Mouse (Mus musculus) megakaryocyte-erythroid progenitor cell, adult 5-6 weeks (primary cell): ENCODE data around the gene Clba1. TPM values are rescaled to one million over a fixed set of nuclear protein-coding genes. Genes with fewer than 3 reads are reported as not detected.
A peak's percentile ranks its signal among the peaks of the same experiment; 100 is the strongest.
"Not testable (repeated sequence)": the region's sequence is repeated elsewhere in the genome, so short reads cannot be mapped to it uniquely, and the experiment has no call there.

Experiments
- ATAC-seq: replicated peaks from 2 replicates; pipeline ENCODE4 v1.8.0; 2016; ENCODE audit warnings: mild to moderate bottlenecking, inconsistent platforms; ENCODE audit not compliant: severe bottlenecking, poor library complexity, low FRiP score, low TSS enrichment
- total RNA-seq, 2 experiments: library from RNA; stranded (forward) in 1 of 2; stranded (reverse) in 1 of 2; fragments of 200-1000, 215-1000 nt in 1 of 2; fragments of >200 nt in 1 of 2; fragmentation: Nextera tagmentation in 1 of 2; gene quantifications; 2 replicates each; pipeline ENCODE4 v1.2.3; 2014 to 2017

The Clba1 gene
- total RNA-seq, 2 experiments from 2014 or later, result 0.74 TPM; not detected in 1

DNA sequence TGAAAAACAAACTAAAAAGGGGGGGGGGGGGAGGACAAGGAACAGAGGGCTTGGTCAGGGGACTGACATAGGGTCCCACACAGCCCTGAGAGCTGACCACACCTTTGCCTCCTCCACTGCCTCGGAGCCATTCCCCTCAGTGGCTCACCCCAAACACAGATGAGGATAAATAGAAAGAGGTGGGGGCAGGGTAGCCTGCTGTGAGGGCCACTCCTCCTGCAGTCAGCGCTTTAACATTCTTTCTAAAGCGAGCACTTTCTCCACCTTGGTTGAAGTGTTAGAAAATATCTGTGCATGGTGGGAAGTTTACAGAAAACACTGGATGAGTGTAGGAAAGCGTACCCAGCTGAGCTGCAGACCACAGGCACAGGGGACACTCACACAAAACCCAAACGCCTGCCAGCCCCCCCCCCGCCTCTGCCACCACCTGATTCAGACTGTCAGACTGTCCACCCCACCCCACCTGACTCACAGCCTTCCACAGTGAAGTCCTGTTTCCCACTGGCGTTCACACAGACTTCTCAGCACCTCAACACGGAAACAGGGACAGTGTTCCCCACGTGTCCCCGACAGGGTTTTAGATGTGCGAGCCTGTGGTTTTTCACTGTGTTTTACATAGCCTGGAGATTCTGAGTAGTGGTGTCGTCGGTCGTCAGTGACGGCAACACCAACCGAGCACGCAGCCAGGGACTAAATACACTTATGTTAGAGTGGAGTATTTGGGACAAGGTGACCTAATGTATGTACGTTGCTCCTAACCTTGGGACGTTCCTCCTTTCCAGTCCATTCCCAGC is 1.6 kb downstream of the Clba1 start:
- no peak for ATAC-seq

- ATAC-seq, result no peak
These were observed 4.6 kb downstream of the Clba1 start for GRCm38 (mm10) chr12:112813370-112813769.

DNA sequence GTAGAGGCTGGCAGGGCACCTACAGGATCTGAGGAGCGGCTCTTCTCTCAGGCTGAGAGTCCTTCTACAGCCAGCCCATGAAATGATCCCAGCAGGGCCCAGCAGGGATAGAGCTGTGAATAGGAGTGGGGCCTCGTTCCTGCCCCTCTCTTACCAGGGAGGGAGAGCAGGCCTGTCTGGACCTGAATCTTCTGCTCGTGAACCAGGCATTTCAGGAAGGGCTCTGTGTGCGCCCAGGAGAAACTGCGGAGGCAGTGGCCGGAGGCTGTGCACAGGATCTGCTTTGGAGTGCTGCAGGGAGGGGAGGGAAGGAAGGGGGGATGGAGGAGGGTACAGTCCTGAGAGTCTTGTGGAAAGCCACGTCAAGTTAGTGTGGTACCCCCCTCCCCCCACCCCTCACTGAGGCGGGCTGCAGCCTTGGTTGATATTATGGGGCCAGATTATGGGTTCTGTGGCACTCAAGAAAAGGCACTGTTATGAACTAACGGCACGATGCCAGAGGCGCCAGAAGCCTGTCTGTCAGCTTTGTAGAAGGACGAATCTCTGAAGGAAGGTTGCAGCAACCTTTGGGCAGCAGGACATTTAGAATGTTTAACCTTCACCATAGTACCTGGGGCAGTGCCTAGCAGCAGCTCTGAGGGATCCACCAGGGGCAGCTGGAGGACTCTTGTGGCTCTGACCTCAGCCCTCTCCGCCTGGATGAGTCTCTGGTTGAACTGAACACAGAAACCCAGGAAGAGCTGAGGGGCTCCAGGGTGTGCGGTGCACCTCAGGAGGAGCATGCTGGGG is 6.1 kb downstream of the Clba1 start:
- ATAC-seq, result no peak

- ATAC-seq, result peak; percentile 65; the same call in 1 of the 2 replicates
These were observed 7.6 kb downstream of the Clba1 start for GRCm38 (mm10) chr12:112816294-112816693.

DNA sequence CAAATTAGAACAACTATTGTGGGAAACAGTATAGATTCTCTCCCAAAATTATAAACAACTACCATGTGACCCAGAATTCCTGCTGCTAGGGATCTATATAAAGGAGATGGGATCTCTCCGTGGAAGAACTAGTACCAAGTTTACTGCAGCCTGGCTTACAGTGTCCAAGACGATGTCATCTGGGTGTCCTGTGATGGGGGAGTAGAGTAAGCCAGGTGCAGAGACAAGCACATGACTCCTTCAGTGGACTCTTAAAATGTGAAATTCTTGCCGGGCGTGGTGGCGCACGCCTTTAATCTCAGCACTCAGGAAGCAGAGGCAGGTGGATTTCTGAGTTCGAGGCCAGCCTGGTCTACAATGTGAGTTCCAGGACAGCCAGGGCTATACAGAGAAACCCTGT is 8.1 kb downstream of the Clba1 start:
- not testable (repeated sequence) for ATAC-seq

DNA sequence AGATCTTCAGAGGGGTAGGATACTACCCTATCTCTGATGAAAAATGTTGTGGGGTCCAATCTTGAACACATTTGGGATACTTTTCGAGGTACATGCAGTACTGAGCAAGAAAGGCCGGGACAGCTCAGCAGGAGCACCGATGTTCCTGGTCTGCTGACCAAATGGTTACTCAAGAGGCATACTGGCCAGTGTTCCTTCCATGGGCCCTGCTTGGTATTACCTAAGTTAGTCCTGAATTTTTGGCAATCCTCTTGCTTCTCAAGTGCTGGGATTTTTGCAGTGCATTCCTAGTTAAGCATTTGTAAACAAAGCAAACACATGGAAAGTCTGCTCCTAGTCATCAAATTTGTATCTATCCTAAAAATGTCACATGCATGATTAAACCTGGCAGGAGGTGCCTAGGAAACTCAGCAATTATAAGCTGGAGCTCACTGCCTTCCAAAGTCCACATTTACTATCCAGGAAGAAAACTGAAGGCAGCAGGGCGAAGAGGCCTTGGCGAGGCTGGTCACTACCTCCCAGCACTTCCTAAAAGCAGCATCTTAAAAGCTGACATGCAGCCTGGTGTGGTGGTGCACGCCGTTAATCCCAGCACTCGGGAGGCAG is 10.4 kb downstream of the Clba1 start:
- ATAC-seq, result no peak

- ATAC-seq, result no peak
These were observed 11.8 kb downstream of the Clba1 start for GRCm38 (mm10) chr12:112820401-112820999.

GRCm38 (mm10) chr12:112821216-112821615 is 12.5 kb downstream of the Clba1 start:
- no peak for ATAC-seq

GRCm38 (mm10) chr12:112821974-112822373 is 13.2 kb downstream of the Clba1 start:
- peak; percentile 51 for ATAC-seq

DNA sequence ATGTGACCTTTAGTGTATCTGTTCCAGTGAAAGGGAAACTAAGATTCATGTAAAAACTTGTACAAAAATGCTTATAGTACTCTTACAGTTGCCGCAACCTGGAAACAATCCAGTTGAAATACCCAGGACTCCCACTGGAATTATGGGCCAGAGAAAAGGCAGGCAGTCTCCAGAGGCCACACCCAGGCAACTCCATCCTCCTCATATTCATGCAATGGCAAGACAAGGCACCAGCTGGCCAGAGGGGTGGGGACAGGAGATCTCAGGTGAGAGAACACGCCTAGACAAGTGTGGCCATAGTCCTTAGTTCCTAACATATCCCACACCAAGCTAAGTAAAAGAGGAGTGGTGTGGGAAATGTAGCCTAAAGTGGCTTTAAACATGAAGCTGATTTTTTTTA is 13.9 kb downstream of the Clba1 start:
- ATAC-seq, result no peak

DNA sequence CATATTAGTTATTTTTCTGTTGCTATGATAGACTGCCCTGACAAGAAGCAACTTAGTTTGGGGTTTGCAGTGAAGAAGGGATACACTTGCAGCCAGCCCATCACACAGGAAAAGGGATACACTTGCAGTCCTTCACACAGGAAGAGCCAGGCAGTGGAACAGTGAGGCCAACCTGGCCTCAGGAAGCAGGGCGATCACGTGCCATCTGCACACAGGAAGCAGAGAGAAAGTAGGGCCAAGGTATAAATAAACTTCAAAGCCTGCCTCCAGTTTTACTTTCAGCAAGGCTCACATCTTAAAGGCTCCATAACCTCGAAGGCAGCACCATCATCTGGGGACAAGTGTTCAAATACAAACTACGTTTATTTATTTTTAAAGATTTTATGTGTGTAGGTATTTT is 14.5 kb downstream of the Clba1 start:
- ATAC-seq, result no peak

- no peak for ATAC-seq
These were observed 17.2 kb downstream of the Clba1 start for GRCm38 (mm10) chr12:112825901-112826300.

GRCm38 (mm10) chr12:112828501-112829243 is 19.9 kb downstream of the Clba1 start:
- peak; percentile 37 for ATAC-seq

DNA sequence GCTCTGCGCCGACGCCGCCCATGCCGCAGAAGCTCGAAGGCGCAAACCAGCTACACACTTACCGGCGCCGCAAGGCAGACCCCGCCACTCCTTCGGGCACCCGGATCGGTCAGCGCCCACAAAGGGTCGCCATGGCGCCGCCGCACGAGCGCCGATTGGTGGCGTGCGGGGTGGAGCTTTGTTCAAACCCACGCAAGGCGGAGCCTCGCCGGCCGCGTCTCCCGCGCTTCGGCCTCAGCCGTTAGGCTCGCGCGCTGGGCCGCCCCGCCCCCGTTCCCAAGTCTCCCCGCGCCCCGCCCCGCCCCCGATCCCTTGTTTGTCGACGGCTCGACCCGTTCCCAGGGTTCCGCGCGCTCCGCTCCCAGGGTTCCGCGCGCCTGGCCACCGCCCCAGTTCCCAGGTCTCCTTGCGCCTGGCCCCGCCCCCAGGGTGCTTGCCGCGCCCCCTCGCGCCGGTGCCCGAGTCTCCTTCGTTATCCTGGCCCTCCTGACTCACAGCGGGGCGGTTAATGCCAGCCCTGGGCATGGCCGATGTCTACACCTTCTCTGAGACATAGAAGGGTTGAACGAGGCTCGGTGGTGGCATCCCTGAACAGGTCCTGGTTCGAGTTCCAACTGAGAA is 20.6 kb downstream of the Clba1 start, which contains the start of gene Cdca4:
TSS of gene Cdca4 (minus strand) at position 180 of the 621 bp plus-strand sequence.
- peak; percentile 87 for ATAC-seq

GRCm38 (mm10) chr12:112830141-112830540 is 21.4 kb downstream of the Clba1 start:
- no peak for ATAC-seq

- ATAC-seq, result peak; percentile 23; the same call in 1 of the 2 replicates
These were observed 21.8 kb downstream of the Clba1 start for GRCm38 (mm10) chr12:112830570-112830969.

- ATAC-seq, result no peak
These were observed 23.7 kb downstream of the Clba1 start for GRCm38 (mm10) chr12:112832411-112832810.

DNA sequence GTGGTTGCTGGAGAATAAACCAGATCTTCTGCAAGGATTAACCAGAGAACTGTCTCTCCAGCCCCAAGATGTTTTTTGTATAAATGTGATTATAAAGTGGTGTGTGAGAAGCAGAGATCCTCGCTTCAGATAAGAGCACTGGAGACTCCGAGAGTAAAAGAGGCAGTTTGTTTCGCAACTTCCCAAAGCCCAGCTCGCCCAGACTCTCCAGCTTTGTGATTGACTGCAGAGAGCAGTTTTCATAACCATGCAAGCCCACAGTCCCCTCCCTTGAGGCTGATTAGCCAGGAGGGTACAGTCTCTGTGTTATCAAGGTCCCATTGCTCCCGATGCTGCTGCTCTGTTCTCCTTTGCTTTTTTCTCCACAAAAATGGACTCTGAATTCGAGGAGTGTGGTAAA is 24.8 kb downstream of the Clba1 start:
- ATAC-seq, result no peak

GRCm38 (mm10) chr12:112835046-112835445 is 26.3 kb downstream of the Clba1 start:
- ATAC-seq, result no peak
